Mouse (Mus musculus) C2C12 (cell line): Measurements from ENCODE around the gene Olfr370.

Experiments
- CTCF ChIP-seq: IDR thresholded peaks from one replicate; pipeline ENCODE4 v1.5.1; 2011; ENCODE audit not compliant: control insufficient read depth, insufficient read depth, insufficient read length
- MAX ChIP-seq: IDR thresholded peaks from one replicate; pipeline ENCODE4 v1.6.1; 2011; ENCODE audit warnings: mild to moderate bottlenecking, control low read depth

DNA sequence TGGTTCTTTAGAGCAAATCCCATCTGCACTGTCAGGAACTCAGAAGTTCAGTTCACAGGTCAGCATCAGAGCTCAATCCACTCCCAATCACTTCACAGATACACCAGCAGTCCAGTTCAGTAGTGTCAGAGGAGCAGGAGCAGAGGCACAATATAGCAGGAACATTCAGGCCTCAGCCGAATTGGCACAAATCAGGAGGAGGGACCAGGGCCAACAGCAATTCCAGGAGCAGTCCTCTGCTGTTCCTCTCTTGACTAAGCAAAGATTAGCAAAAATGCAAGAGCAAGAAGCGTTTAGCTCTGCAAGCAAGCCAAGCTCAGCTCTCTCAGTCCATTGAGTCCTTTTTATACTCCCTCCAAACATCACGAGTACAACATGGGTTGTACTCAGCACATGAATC, 23.9 kb upstream of the Olfr370 start:
- TF ChIP-seq MAX (no peak), CTCF (no peak)
